Mouse (Mus musculus) limb, embryonic 12.5 days (tissue): Measurements from ENCODE around the gene Als2cr12. TPM values are rescaled to one million over a fixed set of nuclear protein-coding genes. Genes with fewer than 3 reads are reported as not detected.

Source experiments
- ATAC-seq: fragments of 200-750 bp; cut with Nextera tagmentation; 2 replicates; pipeline ENCODE4 v1.8.0; 2017; ENCODE audit warnings: low read depth, moderate TSS enrichment; ENCODE audit not compliant: insufficient number of reproducible peaks, insufficient read depth, low FRiP score, low TSS enrichment
- H3K27ac ChIP-seq: fragments of 300-500 bp; sonication (generic); 2 replicates; pipeline ENCODE4 v1.5.1; 2016; ENCODE audit warnings: mild to moderate bottlenecking, moderate library complexity
- H3K27me3 ChIP-seq: fragments of 300-500 bp; sonication (generic); 2 replicates; pipeline ENCODE4 v1.6.1; 2016; ENCODE audit warnings: mild to moderate bottlenecking, moderate library complexity
- H3K36me3 ChIP-seq: fragments of 300-500 bp; sonication (generic); 2 replicates; pipeline ENCODE4 v1.6.1; 2016; ENCODE audit warnings: mild to moderate bottlenecking, moderate library complexity
- H3K4me1 ChIP-seq: fragments of 300-500 bp; sonication (generic); replicated peaks from 2 replicates; pipeline ENCODE4 v1.6.1; 2016
- H3K4me2 ChIP-seq: fragments of 300-500 bp; sonication (generic); 2 replicates; pipeline ENCODE4 v1.6.1; 2016; ENCODE audit warnings: mild to moderate bottlenecking, moderate library complexity
- H3K4me3 ChIP-seq: fragments of 300-500 bp; sonication (generic); replicated peaks from 2 replicates; pipeline ENCODE4 v1.5.1; 2016; ENCODE audit warnings: mild to moderate bottlenecking
- H3K9ac ChIP-seq: fragments of 300-500 bp; sonication (generic); replicated peaks from 2 replicates; pipeline ENCODE4 v1.6.1; 2016; ENCODE audit warnings: mild to moderate bottlenecking, moderate library complexity
- H3K9me3 ChIP-seq: fragments of 300-500 bp; sonication (generic); 2 replicates; pipeline ENCODE4 v1.6.1; 2016; ENCODE audit warnings: mild to moderate bottlenecking, moderate library complexity
- WGBS: fragments of 180-500 bp; shearing (Covaris S2); methylation state at CpG from one replicate; pipeline ENCODE4 v1.1.7; 2016; 5-methylcytosine and 5-hydroxymethylcytosine counted together
- polyA plus RNA-seq: library from polyadenylated mRNA; unstranded; fragments of >200 nt; fragmentation: Nextera tagmentation; extraction: Ambion mirVana; gene quantifications from 2 replicates; pipeline ENCODE4 v1.2.1, GENCODE M21; 2016

Gene Als2cr12
- polyA plus RNA-seq, 1 experiment from 2014 or later, result not detected

DNA sequence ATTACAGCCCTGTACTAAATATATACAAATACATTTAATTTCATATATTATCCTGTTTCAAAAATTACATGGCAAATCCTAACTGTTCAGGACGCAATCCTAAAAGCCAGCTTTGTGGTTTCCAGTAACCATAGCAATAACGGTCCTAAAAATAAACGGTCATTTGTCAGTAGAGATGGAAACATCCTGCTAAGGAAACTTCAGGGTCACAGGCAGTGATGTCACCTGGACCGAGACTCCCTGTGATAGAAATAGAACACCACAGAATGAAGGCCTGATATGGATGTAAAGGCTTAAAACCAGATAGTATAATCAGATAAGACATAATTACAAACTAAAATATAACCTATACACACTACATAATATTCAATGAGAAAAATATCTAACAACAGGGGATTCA, 92.1 kb downstream of the Als2cr12 start:
- no peak overlapping the region for H3K9ac ChIP-seq
- H3K4me2 ChIP-seq, result no peak overlapping the region
- 87% methylated on average over 4 of the region's 4 CpGs for WGBS
- H3K36me3 ChIP-seq, result no peaks in the 10 kb centered on the region
- no peak for ATAC-seq
- H3K9me3 ChIP-seq, result no peaks in the 10 kb centered on the region
- no peaks in the 10 kb centered on the region for H3K27me3 ChIP-seq
- no peaks in the 10 kb centered on the region for H3K4me1 ChIP-seq
- no peak overlapping the region for H3K4me3 ChIP-seq
- H3K27ac ChIP-seq, result no peak overlapping the region

DNA sequence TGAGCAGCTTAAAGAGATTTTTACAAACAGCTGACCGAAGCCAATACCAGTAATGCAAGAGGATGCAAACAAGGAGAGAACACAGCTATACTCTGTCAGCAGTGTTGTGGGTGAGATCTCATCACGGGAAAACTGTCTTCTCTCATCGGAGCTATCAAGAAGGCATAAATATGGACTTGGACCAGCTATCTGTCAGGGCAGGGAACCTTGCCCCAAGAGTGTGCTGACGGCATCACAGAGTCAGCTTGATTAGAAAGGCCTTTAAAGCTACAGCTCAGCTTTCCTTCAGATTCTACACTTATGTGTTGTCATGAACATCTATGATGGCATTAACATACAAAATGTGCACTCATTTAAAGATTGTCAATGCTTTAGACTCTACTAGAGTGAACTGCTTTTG, 93.1 kb downstream of the Als2cr12 start:
- H3K4me3 ChIP-seq, result no peak overlapping the region
- ATAC-seq, result no peak
- H3K4me1 ChIP-seq, result no peaks in the 10 kb centered on the region
- no peaks in the 10 kb centered on the region for H3K9me3 ChIP-seq
- H3K27me3 ChIP-seq, result no peaks in the 10 kb centered on the region
- H3K4me2 ChIP-seq, result no peak overlapping the region
- WGBS, result 77% methylated on average over 4 of the region's 4 CpGs
- no peak overlapping the region for H3K27ac ChIP-seq
- H3K9ac ChIP-seq, result no peak overlapping the region
- H3K36me3 ChIP-seq, result no peaks in the 10 kb centered on the region

Other genes with a start within 250 kb of the Als2cr12 start
- 41.6 and 48.1 TPM in 2 replicates for gene Orc2, start 190.9 kb downstream of the Als2cr12 start, polyA plus RNA-seq
- 6.5 and 7.1 TPM in 2 replicates for gene Fam126b, start 109.7 kb downstream of the Als2cr12 start, polyA plus RNA-seq
- gene Ndufb3, start 109.6 kb downstream of the Als2cr12 start, polyA plus RNA-seq, result 155 and 158 TPM in 2 replicates
- 29.9 and 34.3 TPM in 2 replicates for gene Cflar, start 15.5 kb upstream of the Als2cr12 start, polyA plus RNA-seq
- gene Casp8, start 99.4 kb upstream of the Als2cr12 start, polyA plus RNA-seq, result 20.1 and 22.0 TPM in 2 replicates